Mouse (Mus musculus): ENCODE measurements around the gene Dtnb. TPM values are rescaled to one million over a fixed set of nuclear protein-coding genes. Genes with fewer than 3 reads are reported as not detected.

Gene Dtnb
- polyA plus RNA-seq, 1 experiment from 2014 or later = 40.9 TPM

DNA sequence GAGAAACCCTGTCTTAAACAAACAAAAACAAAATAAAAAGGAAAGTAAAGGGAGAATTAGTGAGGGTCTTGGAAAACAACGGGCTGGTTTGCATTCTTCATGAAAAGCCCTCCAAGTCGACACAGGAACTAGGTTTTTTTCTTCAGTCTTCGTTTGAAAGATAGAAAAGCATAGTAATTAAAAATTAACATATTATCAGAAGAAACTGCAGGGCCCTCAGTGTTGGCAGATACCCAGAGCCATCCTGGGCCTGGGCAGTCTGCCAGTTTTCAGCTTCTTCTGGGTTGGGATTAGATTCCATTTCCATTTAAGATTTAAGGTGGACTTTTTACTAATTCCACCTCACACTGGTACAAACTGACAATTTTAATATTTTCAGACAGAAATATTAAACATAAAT lies 151.6 kb downstream of the Dtnb start:
- H3K27me3 ChIP-seq = no peaks in the 10 kb centered on the region

DNA sequence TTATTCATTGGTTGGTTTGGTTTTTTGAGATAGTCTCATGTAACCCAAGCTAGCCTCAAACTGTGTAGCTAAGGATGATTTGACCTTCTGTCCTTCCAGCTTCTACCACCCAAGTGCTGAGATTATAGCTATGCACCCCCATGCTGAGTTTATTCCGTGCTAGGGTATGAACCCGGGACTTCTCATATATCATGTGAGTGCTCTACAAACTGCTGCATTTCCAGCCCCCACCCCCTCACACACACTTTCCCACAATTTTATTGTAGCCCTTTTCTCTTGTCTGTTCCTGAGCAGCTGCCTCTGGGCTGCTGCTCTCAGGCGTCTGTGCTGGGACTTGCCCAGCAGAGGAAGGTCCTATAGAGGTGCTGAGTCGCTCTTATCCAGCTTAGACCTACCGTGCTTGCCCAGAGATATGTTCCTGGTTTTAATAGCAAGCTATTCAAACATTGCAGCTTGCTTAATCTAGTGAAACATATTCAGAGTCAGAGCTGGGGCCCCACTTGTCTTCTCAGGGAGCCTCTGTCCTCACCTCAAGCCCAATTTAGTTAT lies 152.7 kb downstream of the Dtnb start:
- H3K9me3 ChIP-seq = no peaks in the 10 kb centered on the region
- no peak overlapping the region for H3K4me3 ChIP-seq
- no peak overlapping the region for H3K9ac ChIP-seq
- WGBS = 56% methylated on average over 5 of the region's 5 CpGs
- no peaks in the 10 kb centered on the region for H3K27me3 ChIP-seq
- ATAC-seq (ENCODE audit: low FRiP score) = no peak
- H3K36me3 ChIP-seq = 0 out of 2 replicates have a peak, but pooled peaks cover 4% of the 10 kb centered on the region
- no peak overlapping the region for H3K27ac ChIP-seq
- no peak overlapping the region for H3K4me2 ChIP-seq
- peaks cover 9% of the 10 kb centered on the region for H3K4me1 ChIP-seq (replicated peaks)

More for the DNA sequence above, 151.6 kb downstream of the Dtnb start:
- Histone ChIP-seq H3K27ac (no peak overlapping the region), H3K36me3 (0 out of 2 replicates have a peak, but pooled peaks cover 4% of the 10 kb centered on the region), H3K4me3 (no peak overlapping the region), H3K9ac (no peak overlapping the region), H3K4me1 (replicated peaks) (peaks cover 9% of the 10 kb centered on the region), H3K4me2 (no peak overlapping the region), H3K9me3 (no peaks in the 10 kb centered on the region)
- no peak for ATAC-seq (ENCODE audit: low FRiP score)
- WGBS = 42% methylated on average over 3 of the region's 3 CpGs

DNA sequence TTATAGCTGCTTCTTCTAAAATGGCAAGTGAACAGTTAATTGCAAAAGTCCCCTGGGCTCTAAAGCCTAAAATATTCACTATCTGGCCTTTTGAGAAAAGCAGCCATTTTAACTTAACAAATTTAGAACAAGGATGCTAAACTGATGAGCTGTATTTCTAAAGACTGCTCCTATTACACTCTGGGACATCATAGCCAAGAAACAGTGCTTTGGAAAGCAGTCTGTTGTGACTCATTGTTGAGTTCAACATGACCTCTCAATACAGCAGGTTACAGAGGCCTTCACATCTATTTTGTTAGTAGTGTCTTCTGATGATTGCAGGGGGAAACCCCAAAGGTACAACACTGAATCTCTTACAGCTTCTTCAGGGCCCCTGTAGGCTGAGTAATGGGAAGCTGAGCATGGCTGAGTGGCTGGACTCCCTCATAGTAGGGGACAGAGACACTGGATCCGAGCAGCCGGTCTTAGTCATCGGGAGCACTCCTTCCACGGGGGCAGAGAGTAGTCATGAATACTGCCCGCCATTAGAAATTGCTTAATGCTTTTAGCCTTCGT lies 157.4 kb downstream of the Dtnb start:
- no peak for ATAC-seq (ENCODE audit: low FRiP score)
- H3K9ac ChIP-seq = no peak overlapping the region
- H3K4me2 ChIP-seq = no peak overlapping the region
- H3K36me3 ChIP-seq = no peaks in the 10 kb centered on the region
- no peak overlapping the region for H3K27ac ChIP-seq
- 94% methylated on average over 6 of the region's 6 CpGs for WGBS
- H3K27me3 ChIP-seq = no peaks in the 10 kb centered on the region
- no peaks in the 10 kb centered on the region for H3K9me3 ChIP-seq
- H3K4me1 ChIP-seq (replicated peaks) = peaks cover 10% of the 10 kb centered on the region
- H3K4me3 ChIP-seq = no peak overlapping the region

DNA sequence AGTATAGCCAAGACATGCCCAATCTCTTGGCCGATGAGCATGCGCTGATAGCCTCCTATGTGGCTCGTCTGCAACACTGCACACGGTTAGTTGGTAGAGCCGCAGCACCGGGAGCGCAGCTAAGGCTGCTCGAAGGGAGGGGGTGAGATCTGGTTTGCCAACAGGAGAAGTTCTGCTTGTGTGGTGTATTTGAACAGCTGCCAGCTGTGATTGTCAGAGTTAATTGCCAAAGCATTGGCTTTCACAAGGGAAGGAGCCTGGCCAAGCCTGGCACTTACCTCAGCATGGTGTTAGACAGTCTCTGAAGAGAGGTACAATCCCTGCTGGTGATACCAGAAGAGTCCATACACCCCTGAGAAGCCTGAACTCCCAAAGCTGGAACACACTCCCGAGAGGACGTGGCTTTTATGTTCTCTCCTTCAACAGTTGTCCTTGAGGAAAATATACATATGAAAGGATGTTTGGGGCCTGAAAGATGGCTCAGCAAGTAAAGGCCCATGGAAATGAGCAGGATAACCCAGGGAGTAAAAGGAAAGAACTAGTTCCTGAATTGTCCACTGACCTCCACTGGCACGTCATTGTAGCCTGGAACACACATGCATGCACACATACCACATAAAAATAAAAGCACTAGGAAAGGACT lies 160.6 kb downstream of the Dtnb start:
- Histone ChIP-seq H3K4me3 (no peak overlapping the region), H3K36me3 (no peaks in the 10 kb centered on the region), H3K27me3 (no peaks in the 10 kb centered on the region), H3K9ac (no peak overlapping the region), H3K4me2 (no peak overlapping the region), H3K9me3 (no peaks in the 10 kb centered on the region), H3K4me1 (replicated peaks) (peaks cover 5% of the 10 kb centered on the region), H3K27ac (no peak overlapping the region)
- WGBS = 45% methylated on average over 11 of the region's 11 CpGs
- peak; percentile 76 for ATAC-seq (ENCODE audit: low FRiP score)

DNA sequence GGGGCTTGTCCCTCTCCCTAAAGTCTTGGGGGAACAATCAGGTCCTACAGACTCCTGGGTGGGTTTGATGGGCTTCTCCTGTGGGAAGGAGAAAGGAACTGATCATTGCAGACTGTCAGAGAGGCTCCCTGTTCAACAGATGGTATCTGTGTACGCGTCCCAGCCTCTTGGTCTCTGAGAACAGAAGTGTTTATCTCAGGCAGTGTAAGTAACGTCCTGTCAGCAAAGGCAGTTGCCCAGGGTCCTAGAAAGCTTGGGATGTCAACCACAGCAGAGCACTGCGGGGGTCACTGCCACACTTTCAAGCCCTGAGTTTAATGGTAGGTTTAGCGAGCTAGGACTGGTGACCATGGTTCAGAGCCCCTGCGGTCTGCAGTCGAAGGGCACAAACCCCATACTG lies 161.1 kb downstream of the Dtnb start:
- no peak overlapping the region for H3K9ac ChIP-seq
- H3K36me3 ChIP-seq = no peaks in the 10 kb centered on the region
- ATAC-seq (ENCODE audit: low FRiP score) = no peak
- H3K9me3 ChIP-seq = no peaks in the 10 kb centered on the region
- 78% methylated on average over 7 of the region's 7 CpGs for WGBS
- H3K27me3 ChIP-seq = no peaks in the 10 kb centered on the region
- peaks cover 5% of the 10 kb centered on the region for H3K4me1 ChIP-seq (replicated peaks)
- no peak overlapping the region for H3K4me2 ChIP-seq
- no peak overlapping the region for H3K4me3 ChIP-seq
- no peak overlapping the region for H3K27ac ChIP-seq

DNA sequence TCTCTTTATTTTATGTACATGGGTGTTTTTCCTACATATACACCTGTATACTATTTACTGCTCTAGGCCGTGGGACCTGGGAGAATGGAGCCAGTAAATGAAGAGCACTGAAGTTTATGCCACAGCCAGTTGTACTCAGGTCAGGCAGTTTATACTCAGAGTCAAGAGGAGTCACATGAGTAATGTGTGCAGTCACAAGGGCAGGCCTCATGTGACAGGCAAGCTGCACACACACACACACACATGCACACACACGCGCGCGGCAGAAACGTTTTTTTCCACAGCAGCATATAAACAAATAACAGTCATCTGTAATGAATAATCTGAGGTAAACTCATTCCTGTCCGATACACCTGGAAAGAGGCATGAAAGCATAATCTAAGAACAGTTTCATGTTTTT lies 164.8 kb downstream of the Dtnb start:
- H3K4me2 ChIP-seq = no peak overlapping the region
- H3K27ac ChIP-seq = no peak overlapping the region
- ATAC-seq (ENCODE audit: low FRiP score) = no peak
- H3K27me3 ChIP-seq = no peaks in the 10 kb centered on the region
- H3K9me3 ChIP-seq = no peaks in the 10 kb centered on the region
- H3K36me3 ChIP-seq = no peaks in the 10 kb centered on the region
- 92% methylated on average over 7 of the region's 7 CpGs for WGBS
- no peak overlapping the region for H3K9ac ChIP-seq
- H3K4me3 ChIP-seq = no peak overlapping the region
- peaks cover 24% of the 10 kb centered on the region for H3K4me1 ChIP-seq (replicated peaks)

DNA sequence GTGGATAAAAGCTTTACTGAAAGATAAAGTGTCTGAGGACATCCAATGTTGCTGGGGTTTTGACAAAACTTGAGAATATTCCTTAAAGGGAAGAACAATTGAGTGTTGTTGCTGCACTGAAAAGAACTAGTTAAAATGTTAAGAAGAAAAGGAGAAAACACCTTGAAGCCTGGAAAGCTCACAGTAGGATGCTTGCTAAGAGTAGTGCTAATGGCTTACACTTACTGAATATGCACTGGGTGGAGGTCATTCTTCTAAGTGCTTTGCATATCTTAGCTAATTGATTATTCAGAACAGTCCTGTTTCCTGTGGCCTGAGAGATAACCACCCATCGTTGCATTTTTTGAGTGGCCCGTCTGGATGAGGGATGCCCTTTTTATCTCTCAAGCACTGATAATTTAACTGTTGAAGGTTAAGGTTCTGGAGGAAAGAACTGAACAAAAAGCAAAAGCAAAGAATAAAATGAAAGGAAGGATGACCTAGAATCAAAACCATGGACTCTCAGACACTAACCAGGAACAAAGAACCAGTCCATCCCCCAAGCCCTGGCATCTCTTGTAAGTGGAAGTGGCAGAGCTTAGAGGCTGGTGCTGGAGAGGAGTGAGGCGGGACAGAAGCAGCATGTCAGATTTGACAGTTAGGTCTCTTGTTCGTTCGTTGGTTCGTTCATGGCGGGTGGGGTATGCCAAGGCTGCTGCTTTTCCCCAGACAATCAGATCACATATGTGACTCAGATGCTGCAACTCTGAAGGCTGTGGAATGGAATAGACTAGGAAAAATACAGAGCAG lies 166.8 kb downstream of the Dtnb start:
- no peak overlapping the region for H3K4me2 ChIP-seq
- no peak overlapping the region for H3K27ac ChIP-seq
- no peaks in the 10 kb centered on the region for H3K9me3 ChIP-seq
- H3K9ac ChIP-seq = no peak overlapping the region
- no peaks in the 10 kb centered on the region for H3K27me3 ChIP-seq
- WGBS = 43% methylated on average over 7 of the region's 7 CpGs
- ATAC-seq (ENCODE audit: low FRiP score) = no peak
- H3K4me1 ChIP-seq (replicated peaks) = peaks cover 19% of the 10 kb centered on the region; the same call in 1 of the 2 replicates
- no peak overlapping the region for H3K4me3 ChIP-seq
- no peaks in the 10 kb centered on the region for H3K36me3 ChIP-seq

DNA sequence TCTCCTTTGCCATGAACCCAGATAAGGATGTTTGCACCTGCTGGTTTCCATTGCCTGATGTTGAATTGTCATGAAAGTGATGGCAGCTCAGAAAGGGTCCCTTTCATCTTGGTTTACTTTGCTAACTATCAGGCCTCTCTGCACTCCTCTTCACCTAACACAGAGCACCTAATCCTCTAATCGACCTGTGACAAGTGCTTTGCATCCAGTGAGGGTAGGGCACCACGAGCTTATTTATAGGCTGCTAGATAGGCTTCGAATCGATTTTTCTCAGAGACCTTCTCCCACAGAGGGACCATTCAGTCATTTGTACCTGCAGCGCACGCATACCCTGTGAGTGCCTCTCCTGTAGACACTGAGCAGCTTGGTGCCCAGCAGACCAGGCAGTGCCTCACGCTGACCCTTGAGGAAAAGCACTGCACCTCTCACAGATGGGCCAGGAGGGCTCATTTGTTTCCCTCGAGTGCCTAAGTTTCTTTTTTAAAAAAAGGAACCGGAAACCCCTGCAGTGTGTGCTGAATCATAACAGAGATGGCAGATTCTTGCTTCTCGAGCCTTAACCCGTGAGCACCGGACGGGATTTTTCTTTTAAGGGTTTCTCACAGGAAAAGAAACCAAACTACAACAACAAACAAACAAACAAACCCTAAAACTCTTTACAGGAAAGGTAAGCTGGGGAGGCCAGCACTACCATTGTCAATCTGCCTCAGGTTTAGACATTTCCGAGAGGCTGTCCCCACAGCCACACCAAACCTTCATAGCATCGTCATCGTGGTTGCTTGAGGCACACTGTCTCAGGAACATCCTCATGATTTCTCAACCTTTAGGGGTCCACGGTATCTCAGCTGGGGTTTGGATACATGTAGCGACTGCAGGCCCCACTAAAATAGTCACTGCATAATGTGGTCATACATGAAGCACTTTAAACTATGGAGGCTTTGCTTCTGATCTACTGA lies 167.8 kb downstream of the Dtnb start:
- 82% methylated on average over 18 of the region's 18 CpGs for WGBS
- Histone ChIP-seq H3K27ac (peak overlapping the region; percentile 45), H3K9ac (no peak overlapping the region), H3K36me3 (no peaks in the 10 kb centered on the region), H3K4me3 (no peak overlapping the region), H3K27me3 (no peaks in the 10 kb centered on the region), H3K9me3 (no peaks in the 10 kb centered on the region), H3K4me2 (no peak overlapping the region), H3K4me1 (replicated peaks) (peaks cover 19% of the 10 kb centered on the region; the same call in 1 of the 2 replicates)
- ATAC-seq (ENCODE audit: low FRiP score) = no peak

DNA sequence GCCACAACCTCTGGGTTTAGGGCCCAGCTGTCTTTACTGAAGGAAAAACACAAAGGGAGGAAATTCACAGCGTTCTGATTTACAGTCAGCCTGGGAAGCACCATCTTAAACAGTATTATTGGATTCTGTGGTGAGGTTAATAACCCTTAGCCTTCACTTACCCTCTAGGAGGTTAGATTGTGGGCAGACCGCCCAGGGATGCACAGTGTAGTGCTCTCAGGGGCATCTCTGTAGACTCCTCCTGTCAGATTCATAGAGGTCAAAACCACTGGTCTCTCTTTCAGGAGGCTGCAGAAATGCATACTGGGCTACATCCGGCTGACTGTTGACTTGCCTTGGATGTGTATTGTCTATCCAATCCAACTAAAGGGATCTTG lies 168.5 kb downstream of the Dtnb start:
- Histone ChIP-seq H3K4me1 (replicated peaks) (peaks cover 19% of the 10 kb centered on the region; the same call in 1 of the 2 replicates), H3K9me3 (no peaks in the 10 kb centered on the region), H3K36me3 (no peaks in the 10 kb centered on the region), H3K27me3 (no peaks in the 10 kb centered on the region), H3K27ac (peak overlapping the region; percentile 45), H3K9ac (no peak overlapping the region), H3K4me3 (no peak overlapping the region), H3K4me2 (no peak overlapping the region)
- no peak for ATAC-seq (ENCODE audit: low FRiP score)
- WGBS = 69% methylated on average over 3 of the region's 3 CpGs

DNA sequence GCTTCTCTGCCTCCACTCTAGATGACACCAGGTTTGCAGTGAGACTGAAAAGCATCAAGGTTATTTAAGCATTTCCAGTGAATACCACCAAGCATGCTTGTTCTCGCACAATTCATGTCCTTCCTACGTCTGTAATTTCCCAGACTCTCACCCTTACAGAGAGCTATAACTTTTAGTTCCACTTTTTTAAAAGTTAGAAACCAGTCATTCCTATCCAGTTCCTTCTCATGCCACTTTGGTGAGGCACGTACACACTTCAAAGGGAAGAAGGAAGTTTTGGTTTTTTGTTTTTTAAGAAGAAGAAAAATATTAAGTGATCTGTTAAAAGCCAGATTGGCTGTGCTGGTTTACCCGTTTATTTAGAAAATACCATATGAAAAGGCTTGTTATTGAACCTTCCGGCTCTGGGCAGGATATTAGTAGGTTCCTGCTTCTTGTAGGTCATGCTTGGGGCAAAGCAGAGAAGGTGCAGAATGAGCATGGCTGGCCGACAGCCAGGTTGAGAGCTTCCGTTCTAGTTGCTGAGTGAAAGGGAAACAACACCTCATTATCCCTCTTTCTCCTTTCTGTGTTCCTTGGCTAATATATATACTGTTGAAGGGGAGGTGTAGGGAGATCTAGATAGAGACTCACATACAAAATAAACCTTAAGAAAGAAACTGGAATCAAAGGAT lies 173.4 kb downstream of the Dtnb start:
- H3K4me3 ChIP-seq = no peak overlapping the region
- 81% methylated on average over 7 of the region's 7 CpGs for WGBS
- 0 out of 2 replicates have a peak, but pooled peaks cover 6% of the 10 kb centered on the region for H3K4me1 ChIP-seq (replicated peaks)
- H3K9me3 ChIP-seq = no peaks in the 10 kb centered on the region
- no peaks in the 10 kb centered on the region for H3K27me3 ChIP-seq
- no peak overlapping the region for H3K4me2 ChIP-seq
- no peak for ATAC-seq (ENCODE audit: low FRiP score)
- H3K9ac ChIP-seq = no peak overlapping the region
- H3K27ac ChIP-seq = no peak overlapping the region
- H3K36me3 ChIP-seq = peaks cover 3% of the 10 kb centered on the region; the same call in 1 of the 2 replicates

DNA sequence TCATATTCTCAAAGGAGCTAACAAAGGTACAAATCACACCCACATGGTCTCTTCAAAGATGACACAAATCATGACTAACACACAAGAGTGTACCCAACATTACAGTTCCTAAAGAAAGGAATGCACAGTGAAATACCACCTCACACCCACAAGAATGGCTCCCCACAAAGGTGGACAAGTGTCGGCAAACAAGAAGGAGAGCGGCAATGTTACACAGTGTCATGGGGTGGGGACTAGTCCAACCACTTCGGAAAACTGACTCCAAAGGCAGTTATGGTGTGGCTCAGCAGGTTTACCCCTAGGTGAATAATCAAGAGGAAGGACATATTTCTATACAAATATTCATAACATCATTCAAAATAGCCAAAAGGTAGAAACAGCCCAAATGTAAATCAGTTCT lies 174.2 kb downstream of the Dtnb start:
- H3K4me3 ChIP-seq = no peak overlapping the region
- H3K36me3 ChIP-seq = peaks cover 3% of the 10 kb centered on the region; the same call in 1 of the 2 replicates
- H3K9ac ChIP-seq = no peak overlapping the region
- 0 out of 2 replicates have a peak, but pooled peaks cover 3% of the 10 kb centered on the region for H3K4me1 ChIP-seq (replicated peaks)
- ATAC-seq (ENCODE audit: low FRiP score) = no peak
- H3K27ac ChIP-seq = no peak overlapping the region
- 94% methylated on average over 3 of the region's 3 CpGs for WGBS
- H3K9me3 ChIP-seq = no peaks in the 10 kb centered on the region
- no peaks in the 10 kb centered on the region for H3K27me3 ChIP-seq
- no peak overlapping the region for H3K4me2 ChIP-seq
